Mouse (Mus musculus): ENCODE data around the gene Urb2. TPM values are rescaled to one million over a fixed set of nuclear protein-coding genes. Genes with fewer than 3 reads are reported as not detected.

The Urb2 gene
- polyA plus RNA-seq, 1 experiment: 4.4 TPM

DNA sequence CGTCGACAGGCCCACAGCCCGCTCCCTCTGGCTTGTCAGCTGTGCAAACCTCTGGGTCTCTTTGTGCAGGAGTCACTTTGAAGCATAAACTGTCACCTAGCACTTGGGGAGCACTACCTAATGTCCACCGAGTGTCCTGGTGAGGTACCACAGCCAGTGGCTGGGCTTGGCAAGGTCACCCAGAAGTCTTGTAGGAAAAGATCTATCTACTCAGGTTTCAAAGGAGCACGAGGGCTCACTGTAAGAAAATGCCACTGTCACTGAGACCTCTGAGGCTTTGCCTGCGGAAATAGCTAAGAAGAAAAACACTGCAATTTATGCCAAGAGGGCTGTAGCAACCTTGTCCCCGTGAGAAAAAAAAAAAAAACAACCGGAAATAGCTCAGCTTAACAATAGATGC is 54.7 kb downstream of the Urb2 start:
- H3K4me1 ChIP-seq (ENCODE audit: control insufficient read depth, insufficient read depth, low read length): no peaks in the 10 kb centered on the region; the same call in 1 of the 2 replicates
- TF ChIP-seq POLR2A (IDR thresholded peaks at IDR 0.05; ENCODE audit: borderline replicate concordance, control insufficient read depth, low read depth, low read length) (no peak), CTCF (IDR thresholded peaks at IDR 0.05; ENCODE audit: control insufficient read depth, insufficient read depth, low read length) (no peak)
- no peak overlapping the region for H3K27ac ChIP-seq (ENCODE audit: control insufficient read depth, insufficient read depth, low read depth, low read length, poor library complexity)
- WGBS: 68% methylated on average over 8 of the region's 8 CpGs
- H3K4me3 ChIP-seq (replicated peaks; ENCODE audit: control insufficient read depth, low read depth, low read length): no peak overlapping the region

DNA sequence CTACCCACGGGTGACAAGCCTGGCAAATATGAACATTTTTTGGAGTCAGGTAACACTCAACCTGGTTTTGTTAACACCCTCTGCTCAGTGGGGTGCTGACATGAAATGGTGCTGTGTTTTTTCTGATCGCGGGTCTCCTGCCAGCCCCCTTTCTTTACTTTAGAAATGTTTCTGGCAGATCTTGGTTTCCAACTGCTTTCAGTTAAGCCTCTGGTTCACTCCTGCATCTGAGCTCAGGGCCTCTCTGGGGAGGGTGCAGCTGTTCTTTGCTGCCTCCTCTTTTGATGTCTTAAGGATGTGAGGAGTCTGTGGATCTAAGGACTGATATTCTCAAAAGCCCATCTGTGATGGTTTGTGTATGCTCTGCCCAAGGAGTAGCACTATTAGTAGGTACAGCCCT is 55.1 kb downstream of the Urb2 start:
- WGBS: 61% methylated on average over 3 of the region's 3 CpGs
- no peak for TF ChIP-seq POLR2A (IDR thresholded peaks at IDR 0.05; ENCODE audit: borderline replicate concordance, control insufficient read depth, low read depth, low read length)
- Histone ChIP-seq H3K4me1 (ENCODE audit: control insufficient read depth, insufficient read depth, low read length) (no peaks in the 10 kb centered on the region), H3K27ac (ENCODE audit: control insufficient read depth, insufficient read depth, low read depth, low read length, poor library complexity) (no peak overlapping the region), H3K4me3 (replicated peaks; ENCODE audit: control insufficient read depth, low read depth, low read length) (no peak overlapping the region)

- H3K4me1 ChIP-seq (ENCODE audit: control insufficient read depth, insufficient read depth, low read length): no peaks in the 10 kb centered on the region
- no peak overlapping the region for H3K27ac ChIP-seq (ENCODE audit: control insufficient read depth, insufficient read depth, low read depth, low read length, poor library complexity)
- 63% methylated on average over 8 of the region's 8 CpGs for WGBS
- H3K4me3 ChIP-seq (replicated peaks; ENCODE audit: control insufficient read depth, low read depth, low read length): no peak overlapping the region
- no peak for TF ChIP-seq POLR2A (IDR thresholded peaks at IDR 0.05; ENCODE audit: borderline replicate concordance, control insufficient read depth, low read depth, low read length)
- no peak for TF ChIP-seq CTCF (IDR thresholded peaks at IDR 0.05; ENCODE audit: control insufficient read depth, insufficient read depth, low read length)
These were observed 56.1 kb downstream of the Urb2 start for GRCm38 (mm10) chr8:124077377-124077776.

DNA sequence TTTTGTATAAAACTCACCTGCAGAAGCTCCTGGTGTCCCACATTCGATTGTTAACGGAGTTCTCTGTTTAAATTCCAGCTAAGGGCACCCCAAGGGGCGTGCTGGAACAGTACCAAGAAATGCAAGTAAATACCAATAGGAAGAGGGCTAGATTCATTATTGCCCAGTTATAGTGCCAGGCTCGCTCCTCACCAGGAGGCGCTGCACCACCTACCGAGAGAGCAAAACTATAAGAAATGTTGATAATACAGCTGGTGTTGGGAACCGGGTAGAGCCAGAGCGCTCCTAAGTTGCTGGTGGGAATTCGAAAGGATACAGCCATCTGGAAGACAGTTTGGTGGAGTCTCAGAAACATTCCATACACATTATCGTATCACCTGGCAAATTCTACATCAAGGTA is 56.7 kb downstream of the Urb2 start:
- 78% methylated on average over 10 of the region's 10 CpGs for WGBS
- no peak overlapping the region for H3K4me3 ChIP-seq (replicated peaks; ENCODE audit: control insufficient read depth, low read depth, low read length)
- no peak overlapping the region for H3K27ac ChIP-seq (ENCODE audit: control insufficient read depth, insufficient read depth, low read depth, low read length, poor library complexity)
- no peaks in the 10 kb centered on the region for H3K4me1 ChIP-seq (ENCODE audit: control insufficient read depth, insufficient read depth, low read length)
- no peak for TF ChIP-seq POLR2A (IDR thresholded peaks at IDR 0.05; ENCODE audit: borderline replicate concordance, control insufficient read depth, low read depth, low read length)
- TF ChIP-seq CTCF (IDR thresholded peaks at IDR 0.05; ENCODE audit: control insufficient read depth, insufficient read depth, low read length): peak; percentile 24; the same call in 1 of the 2 replicates

GRCm38 (mm10) chr8:124078969-124079368 is 57.7 kb downstream of the Urb2 start:
- WGBS: 63% methylated on average over 7 of the region's 7 CpGs
- Histone ChIP-seq H3K27ac (ENCODE audit: control insufficient read depth, insufficient read depth, low read depth, low read length, poor library complexity) (no peak overlapping the region), H3K4me1 (ENCODE audit: control insufficient read depth, insufficient read depth, low read length) (no peaks in the 10 kb centered on the region), H3K4me3 (replicated peaks; ENCODE audit: control insufficient read depth, low read depth, low read length) (no peak overlapping the region)
- TF ChIP-seq CTCF (IDR thresholded peaks at IDR 0.05; ENCODE audit: control insufficient read depth, insufficient read depth, low read length) (no peak), POLR2A (IDR thresholded peaks at IDR 0.05; ENCODE audit: borderline replicate concordance, control insufficient read depth, low read depth, low read length) (no peak)

- 44% methylated on average over 21 of the region's 21 CpGs for WGBS
- Histone ChIP-seq H3K4me3 (replicated peaks; ENCODE audit: control insufficient read depth, low read depth, low read length) (no peak overlapping the region), H3K27ac (ENCODE audit: control insufficient read depth, insufficient read depth, low read depth, low read length, poor library complexity) (no peak overlapping the region), H3K4me1 (ENCODE audit: control insufficient read depth, insufficient read depth, low read length) (no peaks in the 10 kb centered on the region)
- no peak for TF ChIP-seq POLR2A (IDR thresholded peaks at IDR 0.05; ENCODE audit: borderline replicate concordance, control insufficient read depth, low read depth, low read length)
- no peak for TF ChIP-seq CTCF (IDR thresholded peaks at IDR 0.05; ENCODE audit: control insufficient read depth, insufficient read depth, low read length)
These were observed 59.4 kb downstream of the Urb2 start for GRCm38 (mm10) chr8:124080467-124081326.

GRCm38 (mm10) chr8:124082616-124083015 is 61.3 kb downstream of the Urb2 start:
- 70% methylated on average over 8 of the region's 8 CpGs for WGBS
- TF ChIP-seq POLR2A (IDR thresholded peaks at IDR 0.05; ENCODE audit: borderline replicate concordance, control insufficient read depth, low read depth, low read length) (no peak), CTCF (IDR thresholded peaks at IDR 0.05; ENCODE audit: control insufficient read depth, insufficient read depth, low read length) (no peak)
- H3K27ac ChIP-seq (ENCODE audit: control insufficient read depth, insufficient read depth, low read depth, low read length, poor library complexity): no peak overlapping the region

GRCm38 (mm10) chr8:124083611-124084010 is 62.3 kb downstream of the Urb2 start:
- WGBS: 80% methylated on average over 7 of the region's 7 CpGs
- no peaks in the 10 kb centered on the region for H3K4me1 ChIP-seq (ENCODE audit: control insufficient read depth, insufficient read depth, low read length)
- no peak for TF ChIP-seq POLR2A (IDR thresholded peaks at IDR 0.05; ENCODE audit: borderline replicate concordance, control insufficient read depth, low read depth, low read length)
- TF ChIP-seq CTCF (IDR thresholded peaks at IDR 0.05; ENCODE audit: control insufficient read depth, insufficient read depth, low read length): peak; percentile 7; the same call in 1 of the 2 replicates
- no peak overlapping the region for H3K27ac ChIP-seq (ENCODE audit: control insufficient read depth, insufficient read depth, low read depth, low read length, poor library complexity)
- H3K4me3 ChIP-seq (replicated peaks; ENCODE audit: control insufficient read depth, low read depth, low read length): no peak overlapping the region

More at GRCm38 (mm10) chr8:124082616-124083015, 61.3 kb downstream of the Urb2 start:
- no peak overlapping the region for H3K4me3 ChIP-seq (replicated peaks; ENCODE audit: control insufficient read depth, low read depth, low read length)
- no peaks in the 10 kb centered on the region for H3K4me1 ChIP-seq (ENCODE audit: control insufficient read depth, insufficient read depth, low read length)

Data from bone marrow, adult 2 months (tissue).